Mouse (Mus musculus): ENCODE results near the gene Sncg. TPM values are rescaled to one million over a fixed set of nuclear protein-coding genes. Genes with fewer than 3 reads are reported as not detected.
A peak's percentile ranks its signal among the peaks of the same experiment; 100 is the strongest.

The Sncg gene
- polyA plus RNA-seq, 1 experiment from 2014 or later, result 0.34 TPM

- Histone ChIP-seq H3K9me3 (ENCODE audit: low read length) (no peaks in the 10 kb centered on the region), H3K27ac (ENCODE audit: low read depth) (peak overlapping the region; percentile 84), H3K9ac (replicated peaks) (no peak overlapping the region), H3K27me3 (ENCODE audit: insufficient read depth, low read length) (no peaks in the 10 kb centered on the region), H3K4me3 (ENCODE audit: low read depth, low read length) (no peak overlapping the region), H3K4me1 (ENCODE audit: insufficient read depth) (peaks cover 9% of the 10 kb centered on the region), H3K36me3 (replicated peaks; ENCODE audit: insufficient read depth, low read length) (peaks cover 5% of the 10 kb centered on the region), H3K4me2 (ENCODE audit: low read depth, low read length) (no peak overlapping the region)
- DNase-seq (peak; percentile 75), ATAC-seq (peak; percentile 88)
- peak; percentile 53; the same call in 1 of the 2 replicates for TF ChIP-seq EP300 (IDR thresholded peaks at IDR 0.05; ENCODE audit: low read depth)
- no peak for TF ChIP-seq CTCF (IDR thresholded peaks at IDR 0.05; ENCODE audit: low read depth)
- WGBS (ENCODE audit: insufficient replicate concordance), result 61% methylated on average over 8 of the region's 8 CpGs
Observed at GRCm38 (mm10) chr14:34349007-34349406, 25.6 kb downstream of the Sncg start.

- 50% methylated on average over 7 of the region's 7 CpGs for WGBS (ENCODE audit: insufficient replicate concordance)
- Histone ChIP-seq H3K9ac (replicated peaks) (no peak overlapping the region), H3K27ac (ENCODE audit: low read depth) (peak overlapping the region; percentile 84)
Observed at GRCm38 (mm10) chr14:34348301-34348700, 26.3 kb downstream of the Sncg start.

DNA sequence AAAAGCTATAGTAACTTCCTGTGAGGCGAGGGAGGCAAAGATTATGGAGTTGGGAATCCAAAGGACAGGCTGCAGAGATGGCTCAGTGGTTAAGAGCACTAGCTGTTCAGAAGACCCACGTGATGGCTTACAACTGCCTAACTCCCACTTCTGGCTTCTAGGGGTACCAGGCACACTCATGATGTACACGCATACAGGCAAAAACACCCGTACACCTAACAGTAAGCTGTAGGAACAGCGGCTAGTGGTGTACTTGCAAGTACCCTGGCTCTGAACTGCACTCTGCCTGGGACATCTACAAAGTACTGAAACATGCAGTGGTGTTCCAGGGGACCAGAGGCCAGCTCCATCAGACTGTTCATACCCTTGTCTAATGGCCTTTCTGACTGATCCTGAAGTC lies 27.5 kb downstream of the Sncg start:
- peaks cover 20% of the 10 kb centered on the region for H3K36me3 ChIP-seq (replicated peaks; ENCODE audit: insufficient read depth, low read length)
- H3K9me3 ChIP-seq (ENCODE audit: low read length), result no peaks in the 10 kb centered on the region
- no peak overlapping the region; the same call in 1 of the 2 replicates for H3K27ac ChIP-seq (ENCODE audit: low read depth)
- H3K9ac ChIP-seq (replicated peaks), result no peak overlapping the region
- H3K4me2 ChIP-seq (ENCODE audit: low read depth, low read length), result no peak overlapping the region
- H3K4me3 ChIP-seq (ENCODE audit: low read depth, low read length), result no peak overlapping the region
- no peak for DNase-seq
- TF ChIP-seq EP300 (IDR thresholded peaks at IDR 0.05; ENCODE audit: low read depth), result no peak
- TF ChIP-seq CTCF (IDR thresholded peaks at IDR 0.05; ENCODE audit: low read depth), result no peak
- WGBS (ENCODE audit: insufficient replicate concordance), result 85% methylated on average over 5 of the region's 5 CpGs
- no peak for ATAC-seq
- H3K27me3 ChIP-seq (ENCODE audit: insufficient read depth, low read length), result no peaks in the 10 kb centered on the region
- H3K4me1 ChIP-seq (ENCODE audit: insufficient read depth), result peaks cover 4% of the 10 kb centered on the region; the same call in 1 of the 2 replicates

More at GRCm38 (mm10) chr14:34348301-34348700, 26.3 kb downstream of the Sncg start:
- Histone ChIP-seq H3K27me3 (ENCODE audit: insufficient read depth, low read length) (no peaks in the 10 kb centered on the region), H3K9me3 (ENCODE audit: low read length) (no peaks in the 10 kb centered on the region), H3K4me3 (ENCODE audit: low read depth, low read length) (no peak overlapping the region), H3K36me3 (replicated peaks; ENCODE audit: insufficient read depth, low read length) (peaks cover 8% of the 10 kb centered on the region), H3K4me1 (ENCODE audit: insufficient read depth) (peaks cover 9% of the 10 kb centered on the region), H3K4me2 (ENCODE audit: low read depth, low read length) (no peak overlapping the region)
- no peak for ATAC-seq
- DNase-seq, result no peak
- TF ChIP-seq EP300 (IDR thresholded peaks at IDR 0.05; ENCODE audit: low read depth), result no peak
- no peak for TF ChIP-seq CTCF (IDR thresholded peaks at IDR 0.05; ENCODE audit: low read depth)

GRCm38 (mm10) chr14:34345771-34346566 lies 28.6 kb downstream of the Sncg start:
- TF ChIP-seq EP300 (IDR thresholded peaks at IDR 0.05; ENCODE audit: low read depth), result no peak
- peak; percentile 53 for TF ChIP-seq CTCF (IDR thresholded peaks at IDR 0.05; ENCODE audit: low read depth)
- DNase-seq, result no peak
- WGBS (ENCODE audit: insufficient replicate concordance), result 54% methylated on average over 12 of the region's 12 CpGs

GRCm38 (mm10) chr14:34344361-34344760 lies 30.2 kb downstream of the Sncg start:
- no peak overlapping the region for H3K9ac ChIP-seq (replicated peaks)
- H3K36me3 ChIP-seq (replicated peaks; ENCODE audit: insufficient read depth, low read length), result peaks cover 39% of the 10 kb centered on the region
- no peak for DNase-seq
- no peaks in the 10 kb centered on the region for H3K9me3 ChIP-seq (ENCODE audit: low read length)
- H3K27me3 ChIP-seq (ENCODE audit: insufficient read depth, low read length), result no peaks in the 10 kb centered on the region
- H3K4me1 ChIP-seq (ENCODE audit: insufficient read depth), result no peaks in the 10 kb centered on the region
- TF ChIP-seq CTCF (IDR thresholded peaks at IDR 0.05; ENCODE audit: low read depth) (no peak), EP300 (IDR thresholded peaks at IDR 0.05; ENCODE audit: low read depth) (no peak)
- H3K4me3 ChIP-seq (ENCODE audit: low read depth, low read length), result no peak overlapping the region
- WGBS (ENCODE audit: insufficient replicate concordance), result 81% methylated on average over 5 of the region's 5 CpGs
- H3K27ac ChIP-seq (ENCODE audit: low read depth), result no peak overlapping the region
- no peak overlapping the region for H3K4me2 ChIP-seq (ENCODE audit: low read depth, low read length)
- no peak for ATAC-seq

More at GRCm38 (mm10) chr14:34345771-34346566, 28.6 kb downstream of the Sncg start:
- no peak overlapping the region for H3K4me2 ChIP-seq (ENCODE audit: low read depth, low read length)
- no peak overlapping the region for H3K9ac ChIP-seq (replicated peaks)
- no peaks in the 10 kb centered on the region for H3K27me3 ChIP-seq (ENCODE audit: insufficient read depth, low read length)
- H3K27ac ChIP-seq (ENCODE audit: low read depth), result peak overlapping the region; percentile 18; the same call in 1 of the 2 replicates
- H3K4me3 ChIP-seq (ENCODE audit: low read depth, low read length), result no peak overlapping the region
- peak; percentile 26 for ATAC-seq
- no peaks in the 10 kb centered on the region for H3K9me3 ChIP-seq (ENCODE audit: low read length)
- peaks cover 28% of the 10 kb centered on the region for H3K36me3 ChIP-seq (replicated peaks; ENCODE audit: insufficient read depth, low read length)
- H3K4me1 ChIP-seq (ENCODE audit: insufficient read depth), result peaks cover 4% of the 10 kb centered on the region; the same call in 1 of the 2 replicates

- 47% methylated on average over 4 of the region's 4 CpGs for WGBS (ENCODE audit: insufficient replicate concordance)
- H3K4me3 ChIP-seq (ENCODE audit: low read depth, low read length), result no peak overlapping the region
- DNase-seq, result no peak
- no peak overlapping the region for H3K9ac ChIP-seq (replicated peaks)
- TF ChIP-seq CTCF (IDR thresholded peaks at IDR 0.05; ENCODE audit: low read depth) (no peak), EP300 (IDR thresholded peaks at IDR 0.05; ENCODE audit: low read depth) (no peak)
- no peaks in the 10 kb centered on the region for H3K4me1 ChIP-seq (ENCODE audit: insufficient read depth)
- H3K27ac ChIP-seq (ENCODE audit: low read depth), result no peak overlapping the region
- no peak for ATAC-seq
- no peaks in the 10 kb centered on the region for H3K27me3 ChIP-seq (ENCODE audit: insufficient read depth, low read length)
- peaks cover 44% of the 10 kb centered on the region for H3K36me3 ChIP-seq (replicated peaks; ENCODE audit: insufficient read depth, low read length)
- no peaks in the 10 kb centered on the region for H3K9me3 ChIP-seq (ENCODE audit: low read length)
- no peak overlapping the region for H3K4me2 ChIP-seq (ENCODE audit: low read depth, low read length)
Observed at GRCm38 (mm10) chr14:34343078-34343477, 31.5 kb downstream of the Sncg start.
